Comparison of ENCODE assay signal across 19 mouse cellular contexts in the genomic region with DNA sequence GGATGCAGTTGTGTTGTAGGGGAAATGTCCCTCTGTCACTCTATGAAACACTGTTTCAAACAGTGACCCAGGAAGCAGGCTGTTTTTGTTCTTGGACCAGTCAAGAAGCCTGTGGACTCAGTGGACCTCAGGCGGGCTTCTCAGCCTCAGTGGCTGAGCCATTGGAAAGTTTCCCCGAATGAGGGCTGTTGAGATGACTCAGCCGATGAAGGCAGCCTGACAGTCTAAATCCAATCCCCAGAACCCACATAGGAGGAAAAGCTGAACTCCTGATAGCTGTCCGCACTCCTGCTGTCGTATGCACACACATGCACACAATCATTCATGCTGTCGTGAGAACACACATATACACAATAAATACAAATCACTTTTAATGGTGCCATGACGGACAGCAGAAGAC. TPM values are rescaled to one million over a fixed set of nuclear protein-coding genes. Genes with fewer than 3 reads are reported as not detected.
DNase-seq lines count a peak whose midpoint lies in the region; ATAC-seq lines count a peak whose summit lies in the region.
"Had no signal": no experiment of that assay in that cellular context is flagged by ENCODE, and none has a peak within 500 bp of the region (broad histone marks: within the 10 kb centered on the region; RNA-seq: fewer than 3 reads in every experiment).

No protein-coding gene starts in this region.

- H3K4me3 ChIP-seq in forebrain, embryonic 10.5 days: no peak overlapping the region
- H3K4me3 ChIP-seq in forebrain, embryonic 14.5 days (ENCODE audit: low read depth, low read length): no peak overlapping the region
- H3K4me3 ChIP-seq in hindbrain, embryonic 10.5 days: no peak overlapping the region
- H3K4me3 ChIP-seq in hindbrain, embryonic 14.5 days (replicated peaks; ENCODE audit: low read length): no peak overlapping the region
- H3K4me3 ChIP-seq in midbrain, embryonic 10.5 days: no peak overlapping the region
- H3K4me3 ChIP-seq in midbrain, embryonic 14.5 days (replicated peaks; ENCODE audit: low read depth, low read length): no peak overlapping the region
- H3K4me3 ChIP-seq: embryonic facial prominence, embryonic 13.5 days; heart, adult 2 months; heart, embryonic 15.5 days had no signal

- no peaks in the 10 kb centered on the region for H3K9me3 ChIP-seq in forebrain, embryonic 10.5 days
- no peaks in the 10 kb centered on the region for H3K9me3 ChIP-seq in forebrain, embryonic 14.5 days (replicated peaks; ENCODE audit: control insufficient read depth, low read length)
- no peaks in the 10 kb centered on the region for H3K9me3 ChIP-seq in hindbrain, embryonic 10.5 days
- H3K9me3 ChIP-seq in hindbrain, embryonic 14.5 days (ENCODE audit: control insufficient read depth, low read length): no peaks in the 10 kb centered on the region
- H3K9me3 ChIP-seq in midbrain, embryonic 10.5 days (replicated peaks): no peaks in the 10 kb centered on the region
- no peaks in the 10 kb centered on the region for H3K9me3 ChIP-seq in midbrain, embryonic 14.5 days (ENCODE audit: control insufficient read depth, low read length)
- H3K9me3 ChIP-seq: embryonic facial prominence, embryonic 13.5 days; heart, embryonic 15.5 days had no signal

- H3K36me3 ChIP-seq in forebrain, embryonic 10.5 days (replicated peaks): no peaks in the 10 kb centered on the region
- no peaks in the 10 kb centered on the region for H3K36me3 ChIP-seq in forebrain, embryonic 14.5 days (ENCODE audit: control insufficient read depth, insufficient read depth, low read length)
- no peaks in the 10 kb centered on the region for H3K36me3 ChIP-seq in hindbrain, embryonic 10.5 days
- H3K36me3 ChIP-seq in hindbrain, embryonic 14.5 days (replicated peaks; ENCODE audit: control insufficient read depth, insufficient read depth): no peaks in the 10 kb centered on the region
- no peaks in the 10 kb centered on the region for H3K36me3 ChIP-seq in midbrain, embryonic 10.5 days
- H3K36me3 ChIP-seq in midbrain, embryonic 14.5 days (ENCODE audit: control insufficient read depth, insufficient read depth, low read length): no peaks in the 10 kb centered on the region
- H3K36me3 ChIP-seq: embryonic facial prominence, embryonic 13.5 days; heart, embryonic 15.5 days had no signal

- ATAC-seq in forebrain, embryonic 14.5 days: no peak
- ATAC-seq in hindbrain, embryonic 14.5 days (ENCODE audit: low FRiP score): no peak
- ATAC-seq in midbrain, embryonic 14.5 days (ENCODE audit: low FRiP score, low TSS enrichment): no peak
- ATAC-seq: activated CD4-positive, CD25-positive, alpha-beta regulatory T cell, adult 4 months; forebrain, embryonic 16.5 days; hindbrain, postnatal 0 days; Patski had no signal

- peak overlapping the region; percentile 20; the same call in 1 of the 2 replicates for H3K27ac ChIP-seq in forebrain, embryonic 10.5 days
- no peak overlapping the region for H3K27ac ChIP-seq in forebrain, embryonic 14.5 days (ENCODE audit: low read depth, low read length)
- peak overlapping the region; percentile 46 for H3K27ac ChIP-seq in hindbrain, embryonic 10.5 days
- H3K27ac ChIP-seq in hindbrain, embryonic 14.5 days: no peak overlapping the region
- peak overlapping the region; percentile 55; the same call in 1 of the 2 replicates for H3K27ac ChIP-seq in midbrain, embryonic 10.5 days (replicated peaks)
- no peak overlapping the region for H3K27ac ChIP-seq in midbrain, embryonic 14.5 days (replicated peaks; ENCODE audit: low read depth, low read length)
- H3K27ac ChIP-seq: embryonic facial prominence, embryonic 13.5 days; heart, adult 2 months; heart, embryonic 15.5 days; hindbrain, postnatal 0 days had no signal

- H3K9ac ChIP-seq in forebrain, embryonic 14.5 days (ENCODE audit: low read length): no peak overlapping the region
- no peak overlapping the region for H3K9ac ChIP-seq in hindbrain, embryonic 14.5 days
- no peak overlapping the region for H3K9ac ChIP-seq in midbrain, embryonic 14.5 days (replicated peaks; ENCODE audit: low read length)
- H3K9ac ChIP-seq: embryonic facial prominence, embryonic 13.5 days; heart, embryonic 15.5 days had no signal

- no peaks in the 10 kb centered on the region; the same call in 1 of the 2 replicates for H3K27me3 ChIP-seq in forebrain, embryonic 10.5 days (ENCODE audit: poor library complexity, severe bottlenecking)
- H3K27me3 ChIP-seq in forebrain, embryonic 14.5 days (replicated peaks; ENCODE audit: control insufficient read depth, insufficient read depth, low read length): no peaks in the 10 kb centered on the region
- H3K27me3 ChIP-seq in hindbrain, embryonic 10.5 days (ENCODE audit: insufficient read depth, poor library complexity, severe bottlenecking): no peaks in the 10 kb centered on the region
- no peaks in the 10 kb centered on the region for H3K27me3 ChIP-seq in hindbrain, embryonic 14.5 days (ENCODE audit: control insufficient read depth, insufficient read depth, low read length)
- peaks cover 7% of the 10 kb centered on the region; the same call in 1 of the 2 replicates for H3K27me3 ChIP-seq in midbrain, embryonic 10.5 days (ENCODE audit: low read depth, poor library complexity, severe bottlenecking)
- no peaks in the 10 kb centered on the region for H3K27me3 ChIP-seq in midbrain, embryonic 14.5 days (ENCODE audit: control insufficient read depth, insufficient read depth, low read length)

- no peak for DNase-seq in forebrain, embryonic 10.5 days (ENCODE audit: extremely low spot score, low spot score)
- no peak for DNase-seq in forebrain, embryonic 14.5 days (ENCODE audit: low spot score)
- no peak for DNase-seq in hindbrain, embryonic 10.5 days (ENCODE audit: low spot score)
- no peak for DNase-seq in hindbrain, embryonic 14.5 days (ENCODE audit: low spot score)
- no peak for DNase-seq in midbrain, embryonic 10.5 days (ENCODE audit: low spot score)
- DNase-seq in midbrain, embryonic 14.5 days: no peak
- DNase-seq in brain, adult 2 months (ENCODE audit: low read depth, low spot score): peak; percentile 68
- DNase-seq: adrenal gland, postnatal 14 days; cerebellum, adult 9-11 months; gastrocnemius, postnatal 10 days; heart, adult 2 months; heart, postnatal 14 days had no signal

- H3K4me2 ChIP-seq in forebrain, embryonic 14.5 days (ENCODE audit: low read length): no peak overlapping the region
- H3K4me2 ChIP-seq in hindbrain, embryonic 14.5 days (replicated peaks): no peak overlapping the region
- H3K4me2 ChIP-seq in midbrain, embryonic 14.5 days (ENCODE audit: low read length): no peak overlapping the region
- H3K4me2 ChIP-seq: embryonic facial prominence, embryonic 13.5 days; heart, embryonic 11.5 days; heart, embryonic 15.5 days had no signal

- peaks cover 69% of the 10 kb centered on the region for H3K4me1 ChIP-seq in forebrain, embryonic 10.5 days
- H3K4me1 ChIP-seq in forebrain, embryonic 14.5 days (ENCODE audit: control insufficient read depth, insufficient read depth, low read length): peaks cover 8% of the 10 kb centered on the region
- H3K4me1 ChIP-seq in hindbrain, embryonic 10.5 days (replicated peaks): peaks cover 78% of the 10 kb centered on the region
- H3K4me1 ChIP-seq in hindbrain, embryonic 14.5 days (replicated peaks; ENCODE audit: control insufficient read depth, insufficient read depth, low read length): peaks cover 21% of the 10 kb centered on the region
- peaks cover 73% of the 10 kb centered on the region for H3K4me1 ChIP-seq in midbrain, embryonic 10.5 days
- peaks cover 14% of the 10 kb centered on the region; the same call in 1 of the 2 replicates for H3K4me1 ChIP-seq in midbrain, embryonic 14.5 days (ENCODE audit: control insufficient read depth, insufficient read depth, low read length)

- WGBS in forebrain, embryonic 10.5 days: 71% methylated on average over 7 of the region's 7 CpGs
- WGBS in forebrain, embryonic 14.5 days: 59% methylated on average over 7 of the region's 7 CpGs
- WGBS in hindbrain, embryonic 10.5 days: 60% methylated on average over 7 of the region's 7 CpGs
- WGBS in hindbrain, embryonic 14.5 days: 49% methylated on average over 7 of the region's 7 CpGs
- WGBS in midbrain, embryonic 10.5 days: 69% methylated on average over 7 of the region's 7 CpGs
- 53% methylated on average over 7 of the region's 7 CpGs for WGBS in midbrain, embryonic 14.5 days

RNA-seq across cellular contexts. Expression of gene Sfswap, which starts 42.9 kb away (rescaled TPM):
- 37.3 and 43.3 TPM in 2 replicates for polyA plus RNA-seq in forebrain, embryonic 10.5 days (2016; fragmentation: Nextera tagmentation; extraction: Ambion mirVana)
- polyA plus RNA-seq in forebrain, embryonic 14.5 days (2014; fragmentation: Nextera tagmentation; extraction: Ambion mirVana): 37.7 and 47.9 TPM in 2 replicates
- 39.8 and 46.3 TPM in 2 replicates for polyA plus RNA-seq in hindbrain, embryonic 10.5 days (2016; fragmentation: Nextera tagmentation; extraction: Ambion mirVana)
- polyA plus RNA-seq in hindbrain, embryonic 14.5 days (2014; fragmentation: Nextera tagmentation; extraction: Ambion mirVana): 52.4 and 58.3 TPM in 2 replicates
- polyA plus RNA-seq in midbrain, embryonic 10.5 days (2016; fragmentation: Nextera tagmentation; extraction: Ambion mirVana): 35.1 and 40.8 TPM in 2 replicates
- 53.0 and 58.5 TPM in 2 replicates for polyA plus RNA-seq in midbrain, embryonic 14.5 days (2014; fragmentation: Nextera tagmentation; extraction: Ambion mirVana)

Comparison
In these comparisons a context has a peak if more than half of its experiments do, and no peak if none do; other contexts are left out.
1. H3K27ac ChIP-seq: peak in forebrain, embryonic 10.5 days (single experiment), hindbrain, embryonic 10.5 days (single experiment) and midbrain, embryonic 10.5 days (single experiment); none in forebrain, embryonic 14.5 days (single experiment), hindbrain, embryonic 14.5 days (single experiment) and midbrain, embryonic 14.5 days (single experiment).